Mouse (Mus musculus) lung, embryonic 16.5 days (tissue): ENCODE data around the gene Nsd1. TPM values are rescaled to one million over a fixed set of nuclear protein-coding genes. Genes with fewer than 3 reads are reported as not detected.
A peak's percentile ranks its signal among the peaks of the same experiment; 100 is the strongest.

ENCODE experiments used
- ATAC-seq: fragments of 200-750 bp; cut with Nextera tagmentation; 2 replicates; pipeline ENCODE4 v1.8.0; 2017; ENCODE audit warnings: low read depth, mild to moderate bottlenecking, moderate library complexity
- H3K27ac ChIP-seq: fragments of 300-500 bp; sonication (generic); 2 replicates; pipeline ENCODE4 v1.5.1; 2014; ENCODE audit warnings: mild to moderate bottlenecking, control low read depth, low read length
- H3K27me3 ChIP-seq: fragments of 300-500 bp; sonication (generic); 2 replicates; pipeline ENCODE4 v1.6.1; 2014; ENCODE audit warnings: low read depth, low read length, mixed read lengths; ENCODE audit not compliant: control insufficient read depth, insufficient read depth
- H3K36me3 ChIP-seq: fragments of 300-500 bp; sonication (generic); 2 replicates; pipeline ENCODE4 v1.6.1; 2014; ENCODE audit warnings: low read length; ENCODE audit not compliant: control insufficient read depth, insufficient read depth
- H3K4me1 ChIP-seq: fragments of 300-500 bp; sonication (generic); replicated peaks from 2 replicates; pipeline ENCODE4 v1.6.1; 2014; ENCODE audit warnings: low read length, mixed read lengths; ENCODE audit not compliant: control insufficient read depth, insufficient read depth
- H3K4me2 ChIP-seq: fragments of 300-500 bp; sonication (generic); 2 replicates; pipeline ENCODE4 v1.6.1; 2014; ENCODE audit warnings: low read depth, low read length, control low read depth
- H3K4me3 ChIP-seq: fragments of 300-500 bp; sonication (generic); 2 replicates; pipeline ENCODE4 v1.5.1; 2014; ENCODE audit warnings: mild to moderate bottlenecking, low read length, control low read depth
- H3K9ac ChIP-seq: fragments of 300-500 bp; sonication (generic); 2 replicates; pipeline ENCODE4 v1.6.1; 2014; ENCODE audit warnings: low read length, control low read depth
- H3K9me3 ChIP-seq: fragments of 300-500 bp; sonication (generic); 2 replicates; pipeline ENCODE4 v1.6.1; 2016; ENCODE audit warnings: low read length; ENCODE audit not compliant: control insufficient read depth
- WGBS: fragments of 180-500 bp; shearing (Covaris S2); extraction: QIAGEN DNeasy Blood & Tissue Kit; methylation state at CpG from one replicate; pipeline ENCODE4 v1.1.7; 2014; 5-methylcytosine and 5-hydroxymethylcytosine counted together
- polyA plus RNA-seq: library from polyadenylated mRNA; unstranded; fragments of >200 nt; fragmentation: Nextera tagmentation; extraction: Ambion mirVana; gene quantifications from 2 replicates; pipeline ENCODE4 v1.2.1, GENCODE M21; 2015

The Nsd1 gene
- polyA plus RNA-seq, 1 experiment from 2014 or later = 50.7 TPM

DNA sequence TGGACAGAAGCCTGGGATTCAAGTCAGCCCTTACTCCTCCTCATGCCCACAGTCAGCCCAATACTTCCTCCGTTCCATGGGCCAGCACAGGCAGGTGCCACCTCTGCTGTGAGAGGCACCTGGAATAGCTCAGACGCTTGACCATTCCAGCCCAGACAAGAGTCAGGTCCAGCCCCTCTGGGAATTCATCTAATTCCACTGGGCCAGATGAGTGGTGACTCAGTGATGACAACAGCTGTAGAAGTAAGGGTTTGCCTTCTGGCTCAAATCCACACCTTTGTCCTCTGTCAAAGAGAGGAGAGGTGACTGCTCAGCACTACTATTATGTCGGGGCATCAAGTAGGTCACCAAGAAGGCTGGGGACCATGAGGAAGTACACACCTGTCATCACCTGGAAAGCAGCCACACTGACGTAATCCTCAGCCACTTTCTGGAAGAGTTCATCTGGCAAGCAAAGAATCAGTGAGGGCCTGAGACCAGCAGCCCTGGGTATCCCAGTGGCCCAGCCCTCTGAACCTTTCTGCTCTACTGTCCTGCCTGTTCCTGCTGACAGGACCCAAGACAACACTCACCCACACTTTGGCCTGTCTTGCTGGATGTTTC, 110.5 kb downstream of the Nsd1 start, which contains the start of gene Prelid1:
Gene Prelid1, plus strand, starts transcription at position 570 of the 603 bp plus-strand sequence.
- peak within 1 kb of the TSS; percentile 61 for H3K4me2 ChIP-seq
- WGBS = 81% methylated on average over 4 of the region's 4 CpGs
- H3K27ac ChIP-seq = peak within 1 kb of the TSS; percentile 38
- ATAC-seq = no peak
- no peaks in the 10 kb centered on the region for H3K27me3 ChIP-seq
- peak within 1 kb of the TSS; percentile 88 for H3K4me3 ChIP-seq
- peaks cover 22% of the 10 kb centered on the region for H3K4me1 ChIP-seq
- H3K36me3 ChIP-seq = peaks cover 9% of the 10 kb centered on the region
- peak within 1 kb of the TSS; percentile 98 for H3K9ac ChIP-seq
- H3K9me3 ChIP-seq = no peaks in the 10 kb centered on the region

- H3K36me3 ChIP-seq = peaks cover 15% of the 10 kb centered on the region
- WGBS = under 1% methylated on average over 73 of the region's 73 CpGs
- peaks cover 22% of the 10 kb centered on the region for H3K4me1 ChIP-seq
- no peaks in the 10 kb centered on the region for H3K27me3 ChIP-seq
- H3K9me3 ChIP-seq = no peaks in the 10 kb centered on the region
- H3K27ac ChIP-seq = peak within 1 kb of the TSS; percentile 82
- H3K4me2 ChIP-seq = peak within 1 kb of the TSS; percentile 61
- H3K4me3 ChIP-seq = peak within 1 kb of the TSS; percentile 88
- peak; percentile 94 for ATAC-seq
- H3K9ac ChIP-seq = peak within 1 kb of the TSS; percentile 98
Observed at GRCm38 (mm10) chr13:55321434-55322129, 112.0 kb downstream of the Nsd1 start, which contains the start of gene Rab24. Gene Rab24 (minus strand): TSS chr13:55321946.

GRCm38 (mm10) chr13:55322130-55322825, 112.7 kb downstream of the Nsd1 start:
- Histone ChIP-seq H3K9me3 (no peaks in the 10 kb centered on the region), H3K9ac (peak overlapping the region; percentile 98), H3K36me3 (peaks cover 15% of the 10 kb centered on the region), H3K4me3 (peak overlapping the region; percentile 88), H3K27me3 (no peaks in the 10 kb centered on the region), H3K27ac (peak overlapping the region; percentile 82), H3K4me2 (peak overlapping the region; percentile 61), H3K4me1 (peaks cover 26% of the 10 kb centered on the region)
- peak; percentile 29; the same call in 1 of the 2 replicates for ATAC-seq
- under 1% methylated on average over 31 of the region's 31 CpGs for WGBS

DNA sequence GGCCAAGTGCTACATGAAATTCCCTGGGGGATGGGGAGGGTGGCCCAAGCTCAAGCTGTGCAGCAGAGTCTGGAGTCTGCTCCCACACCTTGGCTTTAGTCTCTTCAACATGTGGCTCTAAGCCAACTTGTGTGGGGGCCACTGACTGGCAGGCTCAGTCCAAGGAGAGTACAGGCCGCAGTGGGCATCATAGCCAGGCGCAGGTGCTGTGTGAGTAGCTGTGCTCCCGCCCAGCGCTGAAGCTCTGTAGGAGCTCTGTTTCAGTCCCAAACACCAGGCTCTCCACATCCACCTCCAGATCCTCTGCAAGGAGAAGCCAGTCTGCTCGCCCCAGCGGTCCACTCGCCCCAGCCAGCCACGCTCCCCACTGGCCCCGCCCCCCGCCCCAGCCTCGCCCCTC, 116.0 kb downstream of the Nsd1 start:
- no peak overlapping the region for H3K4me2 ChIP-seq
- peaks cover 46% of the 10 kb centered on the region for H3K4me1 ChIP-seq
- 72% methylated on average over 11 of the region's 11 CpGs for WGBS
- H3K27ac ChIP-seq = no peak overlapping the region
- no peak overlapping the region for H3K4me3 ChIP-seq
- H3K9ac ChIP-seq = no peak overlapping the region
- no peaks in the 10 kb centered on the region for H3K9me3 ChIP-seq
- H3K27me3 ChIP-seq = no peaks in the 10 kb centered on the region
- no peak for ATAC-seq
- peaks cover 15% of the 10 kb centered on the region for H3K36me3 ChIP-seq

DNA sequence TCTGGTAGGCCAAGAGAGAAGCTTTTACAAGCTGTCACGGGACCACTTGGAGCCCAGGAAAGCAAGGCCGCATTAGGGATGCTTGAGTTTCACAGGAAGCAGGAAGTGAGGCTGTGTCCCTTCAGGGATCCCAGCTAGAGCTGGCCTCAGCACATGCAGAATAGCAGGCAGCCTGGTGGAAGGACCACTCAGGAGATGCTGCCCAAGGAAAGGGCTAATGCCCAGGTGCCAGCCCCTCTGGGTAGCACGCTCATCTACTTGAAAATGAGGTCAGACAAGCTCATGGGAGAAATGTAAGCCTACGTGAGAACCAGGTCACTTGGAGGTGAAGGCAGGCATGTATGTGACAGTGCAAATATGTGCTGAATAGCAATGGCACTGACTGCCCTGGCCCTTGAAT, 117.6 kb downstream of the Nsd1 start:
- 37% methylated on average over 4 of the region's 4 CpGs for WGBS
- no peak overlapping the region for H3K4me2 ChIP-seq
- no peak overlapping the region for H3K4me3 ChIP-seq
- H3K4me1 ChIP-seq = peaks cover 46% of the 10 kb centered on the region
- peaks cover 15% of the 10 kb centered on the region for H3K36me3 ChIP-seq
- H3K9ac ChIP-seq = no peak overlapping the region
- peak overlapping the region; percentile 23; the same call in 1 of the 2 replicates for H3K27ac ChIP-seq
- no peaks in the 10 kb centered on the region for H3K27me3 ChIP-seq
- no peak for ATAC-seq
- H3K9me3 ChIP-seq = no peaks in the 10 kb centered on the region

- Histone ChIP-seq H3K4me1 (peaks cover 46% of the 10 kb centered on the region), H3K9me3 (no peaks in the 10 kb centered on the region), H3K9ac (peak overlapping the region; percentile 45; the same call in 1 of the 2 replicates), H3K36me3 (peaks cover 15% of the 10 kb centered on the region), H3K27ac (no peak overlapping the region), H3K4me2 (peak overlapping the region; percentile 74; the same call in 1 of the 2 replicates), H3K27me3 (no peaks in the 10 kb centered on the region), H3K4me3 (peak overlapping the region; percentile 66)
- peak; percentile 19; the same call in 1 of the 2 replicates for ATAC-seq
- 35% methylated on average over 8 of the region's 8 CpGs for WGBS
Observed at GRCm38 (mm10) chr13:55327633-55328032, 118.1 kb downstream of the Nsd1 start.

- peak overlapping the region; percentile 74 for H3K4me2 ChIP-seq
- peak overlapping the region; percentile 76 for H3K9ac ChIP-seq
- no peaks in the 10 kb centered on the region for H3K27me3 ChIP-seq
- ATAC-seq = no peak
- H3K9me3 ChIP-seq = no peaks in the 10 kb centered on the region
- H3K36me3 ChIP-seq = peaks cover 15% of the 10 kb centered on the region
- 85% methylated on average over 6 of the region's 6 CpGs for WGBS
- peak overlapping the region; percentile 66 for H3K4me3 ChIP-seq
- H3K4me1 ChIP-seq = peaks cover 41% of the 10 kb centered on the region
- H3K27ac ChIP-seq = no peak overlapping the region
Observed at GRCm38 (mm10) chr13:55328171-55328570, 118.6 kb downstream of the Nsd1 start.

DNA sequence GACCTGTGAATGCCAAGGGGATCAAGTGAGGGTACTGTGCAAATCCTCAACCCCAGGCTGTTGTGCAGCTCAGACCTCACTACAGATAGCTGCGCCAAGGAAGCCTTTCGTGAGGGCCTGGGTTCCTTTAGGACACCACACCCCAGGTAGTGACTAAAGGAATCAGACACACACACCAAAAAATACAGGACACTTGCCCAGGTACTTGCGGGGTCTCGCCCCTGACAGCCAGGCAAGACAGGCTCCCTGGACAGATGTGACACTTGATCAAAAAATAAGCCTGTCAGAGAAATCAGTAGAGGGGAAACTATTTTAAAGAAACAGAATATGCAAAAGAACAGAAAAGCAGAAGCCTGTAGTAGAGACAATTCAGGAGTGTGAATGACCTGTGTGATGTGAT, 119.1 kb downstream of the Nsd1 start:
- Histone ChIP-seq H3K4me1 (peaks cover 37% of the 10 kb centered on the region), H3K4me3 (peak overlapping the region; percentile 66), H3K9me3 (no peaks in the 10 kb centered on the region), H3K36me3 (peaks cover 15% of the 10 kb centered on the region), H3K9ac (peak overlapping the region; percentile 76), H3K4me2 (peak overlapping the region; percentile 74), H3K27me3 (no peaks in the 10 kb centered on the region), H3K27ac (no peak overlapping the region)
- no peak for ATAC-seq
- WGBS = 79% methylated on average over 4 of the region's 4 CpGs
